Mouse (Mus musculus): ENCODE measurements around the gene Lrrc28. TPM values are rescaled to one million over a fixed set of nuclear protein-coding genes. Genes with fewer than 3 reads are reported as not detected.

The Lrrc28 gene
- total and polyA plus RNA-seq, 3 experiments: 9.7 to 16.0 TPM; not detected in 1

GRCm38 (mm10) chr7:67670965-67671364 lies 25.9 kb upstream of the Lrrc28 start:
- H3K4me3 ChIP-seq (ENCODE audit: control insufficient read depth in 1 of 2, insufficient read depth in 1 of 2, low read depth in 2 of 2, low read length in 2 of 2): no peak overlapping the region
- DNase-seq (ENCODE audit: low read depth, low spot score): peak; percentile 6
- no peak overlapping the region for H3K27ac ChIP-seq (ENCODE audit: control insufficient read depth, low read depth, low read length)
- H3K4me1 ChIP-seq (ENCODE audit: control insufficient read depth in 1 of 2, insufficient read depth in 2 of 2, low read length in 2 of 2): no peaks in the 10 kb centered on the region
- H3K79me2 ChIP-seq (ENCODE audit: control insufficient read depth, insufficient read depth, low read length, poor library complexity): no peaks in the 10 kb centered on the region
- no peak for TF ChIP-seq CHD1 (IDR thresholded peaks at IDR 0.05; ENCODE audit: low read depth, low read length)
- peak; percentile 17 to 46 (median 32); a peak in 4 of 6 replicates for TF ChIP-seq CTCF (IDR thresholded peaks at IDR 0.05 in 2 of 3, conservative IDR thresholded peaks at IDR 0.05 in 1 of 3; ENCODE audit: control insufficient read depth in 1 of 3, insufficient read depth in 1 of 3, low read depth in 2 of 3, low read length in 3 of 3, poor library complexity in 1 of 3, severe bottlenecking in 1 of 3)
- no peaks in the 10 kb centered on the region for H3K36me3 ChIP-seq (ENCODE audit: control insufficient read depth in 1 of 2, insufficient read depth in 2 of 2, low read length in 2 of 2)
- no peaks in the 10 kb centered on the region for H3K27me3 ChIP-seq (ENCODE audit: control insufficient read depth in 1 of 2, insufficient read depth in 2 of 2, low read length in 2 of 2)
- H3K9me3 ChIP-seq (replicated peaks; ENCODE audit: insufficient read depth, low read length): no peaks in the 10 kb centered on the region
- no peak overlapping the region for H3K9ac ChIP-seq (ENCODE audit: control insufficient read depth, low read depth, low read length, poor library complexity, severe bottlenecking)

- Histone ChIP-seq H3K27ac (ENCODE audit: control insufficient read depth, low read depth, low read length) (no peak overlapping the region), H3K27me3 (ENCODE audit: control insufficient read depth in 1 of 2, insufficient read depth in 2 of 2, low read length in 2 of 2) (no peaks in the 10 kb centered on the region), H3K4me3 (ENCODE audit: control insufficient read depth in 1 of 2, insufficient read depth in 1 of 2, low read depth in 2 of 2, low read length in 2 of 2) (no peak overlapping the region), H3K9me3 (replicated peaks; ENCODE audit: insufficient read depth, low read length) (no peaks in the 10 kb centered on the region), H3K36me3 (ENCODE audit: control insufficient read depth in 1 of 2, insufficient read depth in 2 of 2, low read length in 2 of 2) (no peaks in the 10 kb centered on the region), H3K79me2 (ENCODE audit: control insufficient read depth, insufficient read depth, low read length, poor library complexity) (no peaks in the 10 kb centered on the region), H3K9ac (ENCODE audit: control insufficient read depth, low read depth, low read length, poor library complexity, severe bottlenecking) (no peak overlapping the region), H3K4me1 (ENCODE audit: control insufficient read depth in 1 of 2, insufficient read depth in 2 of 2, low read length in 2 of 2) (no peaks in the 10 kb centered on the region)
- DNase-seq (ENCODE audit: low read depth, low spot score): no peak
- TF ChIP-seq TCF12 (IDR thresholded peaks at IDR 0.05; ENCODE audit: low read depth, low read length) (no peak), MAFK (IDR thresholded peaks at IDR 0.05; ENCODE audit: borderline replicate concordance, low read depth, low read length) (no peak), USF1 (IDR thresholded peaks at IDR 0.05; ENCODE audit: low read depth, low read length) (no peak), UBTF (IDR thresholded peaks at IDR 0.05; ENCODE audit: borderline replicate concordance, insufficient read depth, low read depth, low read length) (no peak), GATA1 (IDR thresholded peaks at IDR 0.05; ENCODE audit: low read depth, low read length) (no peak), SIN3A (IDR thresholded peaks at IDR 0.05; ENCODE audit: low read length) (no peak), MXI1 (IDR thresholded peaks at IDR 0.05; ENCODE audit: low read depth, low read length) (no peak), KAT2A (conservative IDR thresholded peaks at IDR 0.05; ENCODE audit: low read depth, low read length) (no peak), NRF1 (IDR thresholded peaks at IDR 0.05; ENCODE audit: insufficient read depth, low read depth, low read length, poor library complexity, severe bottlenecking) (no peak), ZKSCAN1 (IDR thresholded peaks at IDR 0.05; ENCODE audit: low read depth, low read length) (no peak), GABPA (IDR thresholded peaks at IDR 0.05; ENCODE audit: low read depth, low read length) (no peak), CHD2 (IDR thresholded peaks at IDR 0.05; ENCODE audit: low read length) (no peak), ZC3H11A (IDR thresholded peaks at IDR 0.05; ENCODE audit: low read depth, low read length) (no peak)
These were observed 19.1 kb upstream of the Lrrc28 start for GRCm38 (mm10) chr7:67663981-67664694.
